Mouse (Mus musculus): ENCODE results near the gene Scgb1a1. TPM values are rescaled to one million over a fixed set of nuclear protein-coding genes. Genes with fewer than 3 reads are reported as not detected.
A peak's percentile ranks its signal among the peaks of the same experiment; 100 is the strongest.

Gene Scgb1a1
- polyA plus RNA-seq, 1 experiment: not detected

GRCm38 (mm10) chr19:9081311-9082190 is 6.2 kb downstream of the Scgb1a1 start:
- H3K27ac ChIP-seq (ENCODE audit: insufficient read depth, low read length): no peak overlapping the region
- TF ChIP-seq POLR2A (IDR thresholded peaks at IDR 0.05; ENCODE audit: extremely low read depth, insufficient read depth, low read length) (no peak), CTCF (IDR thresholded peaks at IDR 0.05; ENCODE audit: extremely low read depth, insufficient read depth, low read length) (no peak)
- H3K4me3 ChIP-seq (ENCODE audit: insufficient read depth, low read length): no peak overlapping the region
- no peaks in the 10 kb centered on the region for H3K4me1 ChIP-seq (ENCODE audit: control insufficient read depth, insufficient read depth, low read length)

GRCm38 (mm10) chr19:9079916-9080315 is 7.8 kb downstream of the Scgb1a1 start:
- Histone ChIP-seq H3K4me1 (ENCODE audit: control insufficient read depth, insufficient read depth, low read length) (no peaks in the 10 kb centered on the region), H3K27ac (ENCODE audit: insufficient read depth, low read length) (no peak overlapping the region), H3K4me3 (ENCODE audit: insufficient read depth, low read length) (no peak overlapping the region)
- TF ChIP-seq CTCF (IDR thresholded peaks at IDR 0.05; ENCODE audit: extremely low read depth, insufficient read depth, low read length) (no peak), POLR2A (IDR thresholded peaks at IDR 0.05; ENCODE audit: extremely low read depth, insufficient read depth, low read length) (no peak)

GRCm38 (mm10) chr19:9076982-9077660 is 10.6 kb downstream of the Scgb1a1 start:
- peak overlapping the region; percentile 45; the same call in 1 of the 2 replicates for H3K27ac ChIP-seq (ENCODE audit: insufficient read depth, low read length)
- no peaks in the 10 kb centered on the region for H3K4me1 ChIP-seq (ENCODE audit: control insufficient read depth, insufficient read depth, low read length)
- TF ChIP-seq POLR2A (IDR thresholded peaks at IDR 0.05; ENCODE audit: extremely low read depth, insufficient read depth, low read length) (no peak), CTCF (IDR thresholded peaks at IDR 0.05; ENCODE audit: extremely low read depth, insufficient read depth, low read length) (no peak)
- H3K4me3 ChIP-seq (ENCODE audit: insufficient read depth, low read length): no peak overlapping the region

- no peak for TF ChIP-seq CTCF (IDR thresholded peaks at IDR 0.05; ENCODE audit: extremely low read depth, insufficient read depth, low read length)
- H3K4me3 ChIP-seq (ENCODE audit: insufficient read depth, low read length): no peak overlapping the region
- no peaks in the 10 kb centered on the region for H3K4me1 ChIP-seq (ENCODE audit: control insufficient read depth, insufficient read depth, low read length)
- H3K27ac ChIP-seq (ENCODE audit: insufficient read depth, low read length): peak overlapping the region; percentile 48; the same call in 1 of the 2 replicates
Observed at GRCm38 (mm10) chr19:9076035-9076434, 11.7 kb downstream of the Scgb1a1 start.

- TF ChIP-seq CTCF (IDR thresholded peaks at IDR 0.05; ENCODE audit: extremely low read depth, insufficient read depth, low read length): no peak
- no peak for TF ChIP-seq POLR2A (IDR thresholded peaks at IDR 0.05; ENCODE audit: extremely low read depth, insufficient read depth, low read length)
- Histone ChIP-seq H3K4me1 (ENCODE audit: control insufficient read depth, insufficient read depth, low read length) (peaks cover 2% of the 10 kb centered on the region; the same call in 1 of the 2 replicates), H3K27ac (ENCODE audit: insufficient read depth, low read length) (peak overlapping the region; percentile 48; the same call in 1 of the 2 replicates)
Observed at GRCm38 (mm10) chr19:9075558-9075957, 12.2 kb downstream of the Scgb1a1 start.

GRCm38 (mm10) chr19:9074424-9074823 is 13.3 kb downstream of the Scgb1a1 start:
- H3K4me3 ChIP-seq (ENCODE audit: insufficient read depth, low read length): no peak overlapping the region
- TF ChIP-seq CTCF (IDR thresholded peaks at IDR 0.05; ENCODE audit: extremely low read depth, insufficient read depth, low read length) (no peak), POLR2A (IDR thresholded peaks at IDR 0.05; ENCODE audit: extremely low read depth, insufficient read depth, low read length) (no peak)
- H3K27ac ChIP-seq (ENCODE audit: insufficient read depth, low read length): 0 out of 2 replicates have a peak overlapping the region, but pooled peaks have one; percentile 61
- peaks cover 3% of the 10 kb centered on the region; the same call in 1 of the 2 replicates for H3K4me1 ChIP-seq (ENCODE audit: control insufficient read depth, insufficient read depth, low read length)

More at GRCm38 (mm10) chr19:9075558-9075957, 12.2 kb downstream of the Scgb1a1 start:
- no peak overlapping the region for H3K4me3 ChIP-seq (ENCODE audit: insufficient read depth, low read length)

GRCm38 (mm10) chr19:9073776-9074411 is 13.9 kb downstream of the Scgb1a1 start:
- TF ChIP-seq CTCF (IDR thresholded peaks at IDR 0.05; ENCODE audit: extremely low read depth, insufficient read depth, low read length) (no peak), POLR2A (IDR thresholded peaks at IDR 0.05; ENCODE audit: extremely low read depth, insufficient read depth, low read length) (no peak)
- Histone ChIP-seq H3K27ac (ENCODE audit: insufficient read depth, low read length) (0 out of 2 replicates have a peak overlapping the region, but pooled peaks have one; percentile 61), H3K4me3 (ENCODE audit: insufficient read depth, low read length) (no peak overlapping the region), H3K4me1 (ENCODE audit: control insufficient read depth, insufficient read depth, low read length) (peaks cover 3% of the 10 kb centered on the region; the same call in 1 of the 2 replicates)

GRCm38 (mm10) chr19:9072157-9072530 is 15.6 kb downstream of the Scgb1a1 start:
- Histone ChIP-seq H3K4me1 (ENCODE audit: control insufficient read depth, insufficient read depth, low read length) (peaks cover 3% of the 10 kb centered on the region; the same call in 1 of the 2 replicates), H3K4me3 (ENCODE audit: insufficient read depth, low read length) (no peak overlapping the region), H3K27ac (ENCODE audit: insufficient read depth, low read length) (peak overlapping the region; percentile 62; the same call in 1 of the 2 replicates)
- TF ChIP-seq POLR2A (IDR thresholded peaks at IDR 0.05; ENCODE audit: extremely low read depth, insufficient read depth, low read length): no peak
- no peak for TF ChIP-seq CTCF (IDR thresholded peaks at IDR 0.05; ENCODE audit: extremely low read depth, insufficient read depth, low read length)

All from cortical plate, adult 2 months (tissue).